Mouse (Mus musculus): ENCODE results near the gene Hnrnpul1. TPM values are rescaled to one million over a fixed set of nuclear protein-coding genes. Genes with fewer than 3 reads are reported as not detected.

Hnrnpul1 gene
- polyA plus RNA-seq, 1 experiment = 84.0 TPM

- H3K79me2 ChIP-seq (ENCODE audit: control insufficient read depth, insufficient read depth) = peaks cover 35% of the 10 kb centered on the region
- no peaks in the 10 kb centered on the region for H3K27me3 ChIP-seq (ENCODE audit: control insufficient read depth, insufficient read depth, insufficient read length)
- TF ChIP-seq CTCF (IDR thresholded peaks at IDR 0.05; ENCODE audit: control insufficient read depth, insufficient read depth, insufficient read length) (no peak), MYOD1 (IDR thresholded peaks at IDR 0.05; ENCODE audit: control insufficient read depth, insufficient read length, low read depth) (no peak), USF1 (IDR thresholded peaks at IDR 0.05; ENCODE audit: low read depth) (no peak), FOSL1 (IDR thresholded peaks at IDR 0.05; ENCODE audit: insufficient read depth, low read length, poor library complexity, severe bottlenecking) (no peak), MYOG (IDR thresholded peaks at IDR 0.05; ENCODE audit: control insufficient read depth, extremely low read depth, insufficient read length) (no peak), MAX (IDR thresholded peaks at IDR 0.05) (no peak), CEBPB (IDR thresholded peaks at IDR 0.05; ENCODE audit: low read depth) (no peak)
- peaks cover 8% of the 10 kb centered on the region for H3K79me3 ChIP-seq (ENCODE audit: low read depth)
- H3ac ChIP-seq (ENCODE audit: control insufficient read depth, insufficient read length, low read depth) = no peak overlapping the region
- H3K36me3 ChIP-seq (ENCODE audit: control insufficient read depth, insufficient read depth) = peaks cover 15% of the 10 kb centered on the region
- H3K4me3 ChIP-seq (ENCODE audit: insufficient read depth, poor library complexity, severe bottlenecking) = no peak overlapping the region
These were observed 64.5 kb downstream of the Hnrnpul1 start for GRCm38 (mm10) chr7:25690051-25690450.

GRCm38 (mm10) chr7:25689603-25690021 lies 64.9 kb downstream of the Hnrnpul1 start:
- no peaks in the 10 kb centered on the region for H3K27me3 ChIP-seq (ENCODE audit: control insufficient read depth, insufficient read depth, insufficient read length)
- no peak overlapping the region for H3ac ChIP-seq (ENCODE audit: control insufficient read depth, insufficient read length, low read depth)
- H3K36me3 ChIP-seq (ENCODE audit: control insufficient read depth, insufficient read depth) = peaks cover 11% of the 10 kb centered on the region
- peaks cover 8% of the 10 kb centered on the region for H3K79me3 ChIP-seq (ENCODE audit: low read depth)
- no peak for TF ChIP-seq CEBPB (IDR thresholded peaks at IDR 0.05; ENCODE audit: low read depth)
- TF ChIP-seq CTCF (IDR thresholded peaks at IDR 0.05; ENCODE audit: control insufficient read depth, insufficient read depth, insufficient read length) = no peak
- TF ChIP-seq FOSL1 (IDR thresholded peaks at IDR 0.05; ENCODE audit: insufficient read depth, low read length, poor library complexity, severe bottlenecking) = no peak
- TF ChIP-seq MYOG (IDR thresholded peaks at IDR 0.05; ENCODE audit: control insufficient read depth, extremely low read depth, insufficient read length) = no peak
- TF ChIP-seq USF1 (IDR thresholded peaks at IDR 0.05; ENCODE audit: low read depth) = no peak
- TF ChIP-seq MAX (IDR thresholded peaks at IDR 0.05) = no peak
- TF ChIP-seq MYOD1 (IDR thresholded peaks at IDR 0.05; ENCODE audit: control insufficient read depth, insufficient read length, low read depth) = no peak
- peaks cover 35% of the 10 kb centered on the region for H3K79me2 ChIP-seq (ENCODE audit: control insufficient read depth, insufficient read depth)
- H3K4me3 ChIP-seq (ENCODE audit: insufficient read depth, poor library complexity, severe bottlenecking) = peak overlapping the region; percentile 63

- Histone ChIP-seq H3ac (ENCODE audit: control insufficient read depth, insufficient read length, low read depth) (peak overlapping the region; percentile 94), H3K36me3 (ENCODE audit: control insufficient read depth, insufficient read depth) (peaks cover 9% of the 10 kb centered on the region), H3K79me3 (ENCODE audit: low read depth) (peaks cover 8% of the 10 kb centered on the region), H3K27me3 (ENCODE audit: control insufficient read depth, insufficient read depth, insufficient read length) (no peaks in the 10 kb centered on the region), H3K79me2 (ENCODE audit: control insufficient read depth, insufficient read depth) (peaks cover 35% of the 10 kb centered on the region), H3K4me3 (ENCODE audit: insufficient read depth, poor library complexity, severe bottlenecking) (peak overlapping the region; percentile 63)
- TF ChIP-seq USF1 (IDR thresholded peaks at IDR 0.05; ENCODE audit: low read depth) = no peak
- no peak for TF ChIP-seq FOSL1 (IDR thresholded peaks at IDR 0.05; ENCODE audit: insufficient read depth, low read length, poor library complexity, severe bottlenecking)
- TF ChIP-seq MAX (IDR thresholded peaks at IDR 0.05) = no peak
- TF ChIP-seq MYOG (IDR thresholded peaks at IDR 0.05; ENCODE audit: control insufficient read depth, extremely low read depth, insufficient read length) = no peak
- no peak for TF ChIP-seq MYOD1 (IDR thresholded peaks at IDR 0.05; ENCODE audit: control insufficient read depth, insufficient read length, low read depth)
- TF ChIP-seq CEBPB (IDR thresholded peaks at IDR 0.05; ENCODE audit: low read depth) = no peak
- TF ChIP-seq CTCF (IDR thresholded peaks at IDR 0.05; ENCODE audit: control insufficient read depth, insufficient read depth, insufficient read length) = no peak
These were observed 65.6 kb downstream of the Hnrnpul1 start for GRCm38 (mm10) chr7:25688810-25689586.

- Histone ChIP-seq H3ac (ENCODE audit: control insufficient read depth, insufficient read length, low read depth) (peak overlapping the region; percentile 94), H3K79me3 (ENCODE audit: low read depth) (peaks cover 8% of the 10 kb centered on the region), H3K4me3 (ENCODE audit: insufficient read depth, poor library complexity, severe bottlenecking) (peak overlapping the region; percentile 63), H3K79me2 (ENCODE audit: control insufficient read depth, insufficient read depth) (peaks cover 35% of the 10 kb centered on the region), H3K27me3 (ENCODE audit: control insufficient read depth, insufficient read depth, insufficient read length) (no peaks in the 10 kb centered on the region), H3K36me3 (ENCODE audit: control insufficient read depth, insufficient read depth) (peaks cover 5% of the 10 kb centered on the region)
- TF ChIP-seq CTCF (IDR thresholded peaks at IDR 0.05; ENCODE audit: control insufficient read depth, insufficient read depth, insufficient read length) (no peak), USF1 (IDR thresholded peaks at IDR 0.05; ENCODE audit: low read depth) (no peak), MYOD1 (IDR thresholded peaks at IDR 0.05; ENCODE audit: control insufficient read depth, insufficient read length, low read depth) (no peak), MAX (IDR thresholded peaks at IDR 0.05) (no peak), CEBPB (IDR thresholded peaks at IDR 0.05; ENCODE audit: low read depth) (no peak), FOSL1 (IDR thresholded peaks at IDR 0.05; ENCODE audit: insufficient read depth, low read length, poor library complexity, severe bottlenecking) (no peak), MYOG (IDR thresholded peaks at IDR 0.05; ENCODE audit: control insufficient read depth, extremely low read depth, insufficient read length) (no peak)
These were observed 66.7 kb downstream of the Hnrnpul1 start for GRCm38 (mm10) chr7:25687811-25688401.

- Histone ChIP-seq H3ac (ENCODE audit: control insufficient read depth, insufficient read length, low read depth) (peak within 1 kb of the TSS; percentile 94), H3K27me3 (ENCODE audit: control insufficient read depth, insufficient read depth, insufficient read length) (no peaks in the 10 kb centered on the region), H3K4me3 (ENCODE audit: insufficient read depth, poor library complexity, severe bottlenecking) (peak within 1 kb of the TSS; percentile 63), H3K36me3 (ENCODE audit: control insufficient read depth, insufficient read depth) (no peaks in the 10 kb centered on the region), H3K79me3 (ENCODE audit: low read depth) (peaks cover 8% of the 10 kb centered on the region), H3K79me2 (ENCODE audit: control insufficient read depth, insufficient read depth) (peaks cover 35% of the 10 kb centered on the region)
- TF ChIP-seq CEBPB (IDR thresholded peaks at IDR 0.05; ENCODE audit: low read depth) (no peak), CTCF (IDR thresholded peaks at IDR 0.05; ENCODE audit: control insufficient read depth, insufficient read depth, insufficient read length) (peak; percentile 65), USF1 (IDR thresholded peaks at IDR 0.05; ENCODE audit: low read depth) (no peak), FOSL1 (IDR thresholded peaks at IDR 0.05; ENCODE audit: insufficient read depth, low read length, poor library complexity, severe bottlenecking) (no peak), MYOD1 (IDR thresholded peaks at IDR 0.05; ENCODE audit: control insufficient read depth, insufficient read length, low read depth) (no peak), MYOG (IDR thresholded peaks at IDR 0.05; ENCODE audit: control insufficient read depth, extremely low read depth, insufficient read length) (no peak)
These were observed 67.7 kb downstream of the Hnrnpul1 start, which contains the start of gene Tgfb1 for GRCm38 (mm10) chr7:25686680-25687531. Gene Tgfb1, plus strand, starts transcription at chr7:25687002.

Measured in C2C12 (cell line).